Mouse (Mus musculus) erythroid progenitor cell, adult 5-6 weeks (primary cell): Measurements from ENCODE around the gene Relb. TPM values are rescaled to one million over a fixed set of nuclear protein-coding genes. Genes with fewer than 3 reads are reported as not detected.

ENCODE experiments used
- ATAC-seq: replicated peaks from 2 replicates; pipeline ENCODE4 v1.8.0; 2016; ENCODE audit warnings: moderate number of reproducible peaks, mild to moderate bottlenecking, moderate TSS enrichment, inconsistent platforms; ENCODE audit not compliant: poor library complexity, low FRiP score, severe bottlenecking
- total RNA-seq, 2 experiments: library from RNA; stranded (forward) in 1 of 2; stranded (reverse) in 1 of 2; fragments of 150-400 nt in 1 of 2; fragments of 186-747, 209-891 nt in 1 of 2; gene quantifications; 2 replicates each; pipeline versions ENCODE4 v1.2.3 to v1.2.4; 2015 to 2017; ENCODE audit warnings: low replicate concordance in 2 of 2

Relb gene
- total RNA-seq, 2 experiments from 2014 or later: 1.7 TPM; not detected in 1

DNA sequence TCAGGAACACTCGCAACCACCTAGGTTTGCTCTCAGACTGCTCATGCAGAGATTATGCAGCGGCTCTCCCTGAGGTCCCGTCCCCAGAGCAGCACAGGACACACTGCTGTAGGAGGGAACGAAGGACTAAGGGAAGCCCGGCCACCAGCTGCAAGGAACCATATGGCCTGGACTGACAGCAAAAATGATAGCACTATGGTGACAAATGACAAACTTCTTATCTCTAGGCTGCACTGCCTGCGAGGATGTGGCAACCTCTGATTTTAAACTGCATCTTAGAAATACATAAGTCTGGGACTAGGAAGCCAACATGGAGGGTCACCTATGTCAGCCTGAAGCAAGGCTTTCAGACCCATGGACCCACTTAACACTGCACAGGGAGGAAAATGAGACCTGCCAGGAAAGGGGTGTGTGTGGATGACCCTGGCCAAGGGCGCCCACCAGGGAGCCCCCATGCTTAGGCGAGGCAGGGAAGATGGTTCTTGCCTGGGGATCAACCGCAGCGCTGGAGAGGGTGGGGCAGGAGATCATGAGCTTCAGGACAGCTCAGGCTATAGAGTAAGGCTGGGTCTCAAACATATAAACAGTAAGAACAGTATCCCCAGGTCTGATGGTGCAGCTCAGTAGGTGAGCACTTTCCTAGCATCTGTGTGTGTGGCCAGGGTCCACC lies 36.0 kb downstream of the Relb start:
- peak; percentile 39; the same call in 1 of the 2 replicates for ATAC-seq

- ATAC-seq: peak; percentile 79
Measured at GRCm38 (mm10) chr7:19589917-19590316, 39.3 kb downstream of the Relb start.

- peak; percentile 52; the same call in 1 of the 2 replicates for ATAC-seq
Measured at GRCm38 (mm10) chr7:19589207-19589606, 40.0 kb downstream of the Relb start.

DNA sequence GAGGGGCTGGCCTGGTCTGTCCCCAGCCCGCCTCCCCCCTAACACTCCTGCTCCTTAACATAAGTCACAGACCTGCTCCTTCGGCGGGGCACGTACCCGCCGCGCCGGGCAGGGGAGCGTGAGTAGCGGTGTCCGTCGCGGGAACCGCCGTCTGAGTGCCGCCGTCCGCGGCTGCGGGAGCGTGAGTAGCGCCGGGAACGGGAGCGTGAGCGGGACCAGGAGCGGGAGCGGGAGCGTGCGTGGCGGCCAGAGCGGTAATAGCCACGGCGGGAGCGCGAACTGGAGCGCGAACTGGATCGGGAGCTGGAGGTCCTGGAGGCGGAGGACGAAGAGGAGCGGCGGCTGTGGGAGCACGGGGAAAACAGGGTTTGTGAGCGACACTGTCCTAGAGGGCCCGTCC lies 43.0 kb downstream of the Relb start:
- no peak for ATAC-seq

DNA sequence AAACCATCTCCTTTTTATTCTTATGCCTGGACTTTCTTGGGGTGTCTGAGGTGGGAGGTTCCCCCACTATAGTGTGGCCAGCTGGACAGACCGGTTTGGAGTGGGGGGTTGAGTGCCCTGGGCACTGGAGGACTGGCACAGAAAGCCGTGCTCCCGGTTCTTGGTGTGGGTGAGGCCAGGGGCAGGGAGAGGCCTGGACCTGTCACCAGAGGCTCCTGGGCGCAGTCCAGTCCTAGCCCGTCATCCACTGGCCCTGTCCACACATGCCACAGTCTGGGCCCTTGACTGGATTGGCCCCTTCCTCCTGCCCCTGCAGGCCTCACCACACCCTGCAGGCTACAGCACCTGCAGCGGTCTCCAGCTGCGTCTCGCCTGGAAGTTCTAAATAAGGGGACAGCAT lies 48.6 kb downstream of the Relb start:
- ATAC-seq: no peak

- no peak for ATAC-seq
Measured at GRCm38 (mm10) chr7:19579751-19580150, 49.5 kb downstream of the Relb start.

GRCm38 (mm10) chr7:19578436-19578835 lies 50.8 kb downstream of the Relb start:
- ATAC-seq: no peak

DNA sequence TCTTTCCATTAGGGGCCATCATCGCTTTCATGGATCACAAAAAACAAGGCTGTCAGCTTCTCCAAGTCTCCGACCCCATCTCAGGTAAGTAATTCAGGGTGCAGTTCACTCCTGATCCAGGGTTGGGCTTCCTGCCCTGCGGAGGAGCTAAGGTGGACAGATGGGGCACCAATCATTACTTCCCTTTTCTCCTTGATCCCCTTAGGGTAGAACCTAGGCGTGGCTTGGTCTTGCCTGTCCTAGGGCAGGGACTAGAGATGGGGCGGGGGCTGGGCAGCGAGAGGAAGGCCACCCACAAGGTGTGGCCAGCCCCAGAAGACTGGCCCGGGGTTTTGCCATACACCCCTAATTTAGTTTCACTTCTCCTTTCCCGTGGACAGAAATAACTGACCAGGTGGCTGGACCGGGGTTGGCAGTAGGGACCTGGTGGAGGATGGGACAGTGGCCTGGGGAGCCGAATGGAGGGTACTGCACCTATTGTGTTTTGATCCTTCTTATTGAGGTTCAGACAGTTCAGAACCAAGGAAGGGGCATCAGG lies 51.3 kb downstream of the Relb start:
- no peak; the same call in 1 of the 2 replicates for ATAC-seq

DNA sequence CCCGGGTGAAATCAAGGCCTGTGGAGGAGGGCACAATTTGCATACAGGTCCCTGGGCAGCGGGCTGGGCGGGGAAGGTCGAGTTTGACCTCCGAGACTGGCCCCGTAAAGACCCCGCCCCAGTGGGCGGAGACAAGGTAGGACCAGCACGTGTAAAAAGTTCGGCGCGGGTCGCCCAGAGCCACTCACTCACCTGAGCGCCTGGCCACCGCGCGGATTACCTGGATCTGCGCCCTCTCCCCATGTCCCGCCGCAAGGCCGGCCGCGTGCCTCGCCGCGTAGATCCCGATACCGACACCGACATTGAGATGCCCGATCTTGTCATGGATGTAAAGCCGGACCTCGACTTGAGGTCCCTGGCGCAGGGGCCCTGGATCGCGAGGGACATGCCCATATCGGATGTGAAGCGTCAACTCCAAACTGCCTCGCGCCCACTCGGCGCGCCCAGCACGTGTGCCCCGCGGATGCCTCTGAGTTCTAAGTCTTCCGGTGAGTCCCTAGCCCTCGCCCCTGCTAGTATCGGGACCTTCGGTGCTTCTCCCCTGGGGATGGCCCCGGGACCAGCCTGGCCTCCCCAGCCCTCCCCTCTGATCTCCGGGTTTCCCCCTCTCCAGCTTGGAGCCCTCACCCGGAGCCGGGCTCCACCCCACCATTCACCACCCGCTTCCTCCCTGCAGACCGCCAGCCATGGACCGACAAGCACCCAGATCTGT lies 51.9 kb downstream of the Relb start, which contains the start of the genes Zfp296 and Gemin7:
TSS of gene Zfp296 (plus strand) at position 147 of the 712 bp plus-strand sequence.
TSS of gene Gemin7 (minus strand) at position 455 of the 712 bp plus-strand sequence.
- ATAC-seq: no peak

DNA sequence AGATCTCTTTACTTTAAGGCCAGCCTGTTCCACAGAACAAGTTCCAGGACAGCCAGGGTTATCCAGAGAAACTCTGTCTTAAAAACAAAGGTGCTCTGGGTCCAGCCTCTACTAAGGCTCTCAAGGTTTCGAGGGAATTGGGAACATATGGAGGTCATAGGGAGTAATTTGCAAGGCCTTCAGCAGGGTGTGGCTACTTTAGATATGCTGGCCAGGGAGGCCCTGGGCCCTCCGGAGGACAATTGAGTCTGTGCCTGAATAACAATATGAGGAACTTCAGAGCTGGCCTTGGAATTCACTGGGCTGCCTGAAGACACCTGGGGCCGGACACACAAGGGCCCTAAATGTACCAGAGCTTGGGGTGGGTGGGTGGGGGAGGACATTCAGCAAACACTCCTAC lies 53.7 kb downstream of the Relb start:
- no peak for ATAC-seq

DNA sequence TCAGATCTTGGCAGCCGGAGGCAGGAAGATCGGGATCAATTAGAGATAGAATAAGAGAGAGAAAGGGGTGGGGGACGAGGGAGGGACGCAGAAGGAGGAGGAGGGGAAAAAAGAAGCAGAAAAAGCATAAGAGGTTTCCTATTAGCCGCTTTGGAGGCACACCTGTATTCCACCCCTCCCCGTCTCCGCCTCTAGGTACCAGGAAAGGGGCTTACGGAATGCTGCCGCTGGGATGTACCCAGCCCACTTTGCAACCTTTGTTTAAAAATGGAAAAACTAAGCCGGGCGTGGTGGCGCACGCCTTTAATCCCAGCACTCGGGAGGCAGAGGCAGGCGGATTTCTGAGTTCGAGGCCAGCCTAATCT lies 55.5 kb downstream of the Relb start:
- ATAC-seq: no peak

- peak; percentile 82 for ATAC-seq
Measured at GRCm38 (mm10) chr7:19572926-19573775, 56.1 kb downstream of the Relb start.

DNA sequence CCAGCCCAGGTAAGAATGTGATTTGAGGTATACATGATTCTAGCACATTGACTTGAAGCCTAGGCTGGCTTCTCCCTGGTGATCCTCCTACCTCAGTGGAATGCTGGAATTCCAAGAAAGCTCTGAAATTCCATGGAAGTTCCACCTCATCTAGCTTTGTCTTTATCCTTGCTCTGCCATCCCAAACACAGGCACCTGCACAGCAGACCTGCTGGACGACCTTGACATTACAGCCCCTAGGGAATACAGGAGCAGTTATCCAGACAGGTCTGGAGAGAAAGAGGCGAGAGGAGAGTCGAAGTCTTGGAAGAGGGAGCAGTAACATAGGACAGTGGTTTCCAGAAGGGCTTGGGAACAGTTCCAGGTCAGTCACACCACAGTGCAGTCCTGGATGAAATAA lies 59.6 kb downstream of the Relb start:
- ATAC-seq: no peak

DNA sequence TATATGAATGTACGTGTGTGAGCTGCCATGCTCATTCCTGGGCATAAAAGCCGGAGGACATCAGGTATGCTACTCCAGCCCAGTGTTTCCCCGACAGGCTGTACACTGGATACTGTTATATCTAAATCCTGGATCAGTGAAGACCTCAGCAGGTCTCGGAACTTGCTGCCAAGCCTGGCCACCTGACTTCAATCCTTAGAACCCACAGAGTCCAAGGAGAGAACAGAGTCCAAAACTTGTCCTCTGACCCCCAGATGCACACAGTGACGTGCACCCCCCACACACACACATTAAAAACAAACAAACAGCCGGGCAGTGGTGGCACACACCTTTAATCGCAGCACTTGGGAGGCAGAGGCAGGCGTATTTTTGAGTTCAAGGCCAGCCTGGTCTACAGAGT lies 61.8 kb downstream of the Relb start:
- ATAC-seq: no peak

GRCm38 (mm10) chr7:19565803-19566202 lies 63.4 kb downstream of the Relb start:
- ATAC-seq: no peak

GRCm38 (mm10) chr7:19564455-19564854 lies 64.8 kb downstream of the Relb start:
- ATAC-seq: no peak

- ATAC-seq: peak; percentile 71
Measured at GRCm38 (mm10) chr7:19563884-19564283, 65.4 kb downstream of the Relb start.

GRCm38 (mm10) chr7:19562643-19563410 lies 66.4 kb downstream of the Relb start, which contains the start of gene Ppp1r37:
TSS of gene Ppp1r37 (minus strand) at chr7:19563076.
- 0 out of 2 replicates have a peak, but pooled peaks have one; percentile 3 for ATAC-seq
